Mouse (Mus musculus) testis, adult 2 months (tissue): ENCODE measurements around the gene Dgkq.

Source experiments
- CTCF ChIP-seq: fragments of 200-500 bp; IDR thresholded peaks from 2 replicates; pipeline ENCODE4 v1.5.1; 2012; ENCODE audit warnings: low read depth, mild to moderate bottlenecking, inconsistent platforms, low read length, moderate library complexity; ENCODE audit not compliant: control insufficient read depth, insufficient read depth, insufficient replicate concordance
- POLR2A ChIP-seq: fragments of 200-500 bp; IDR thresholded peaks from 2 replicates; pipeline ENCODE4 v1.6.1; 2012; ENCODE audit warnings: low read depth, mild to moderate bottlenecking, inconsistent platforms, low read length, moderate library complexity; ENCODE audit not compliant: control insufficient read depth

GRCm38 (mm10) chr5:108671757-108672156 lies 2.3 kb upstream of the Dgkq start:
- peak; percentile 19; the same call in 1 of the 2 replicates for TF ChIP-seq CTCF
- no peak for TF ChIP-seq POLR2A
